Mouse (Mus musculus): ENCODE data around the gene Gm45021. TPM values are rescaled to one million over a fixed set of nuclear protein-coding genes. Genes with fewer than 3 reads are reported as not detected.

The Gm45021 gene
- polyA plus RNA-seq, 1 experiment from 2014 or later: not detected

DNA sequence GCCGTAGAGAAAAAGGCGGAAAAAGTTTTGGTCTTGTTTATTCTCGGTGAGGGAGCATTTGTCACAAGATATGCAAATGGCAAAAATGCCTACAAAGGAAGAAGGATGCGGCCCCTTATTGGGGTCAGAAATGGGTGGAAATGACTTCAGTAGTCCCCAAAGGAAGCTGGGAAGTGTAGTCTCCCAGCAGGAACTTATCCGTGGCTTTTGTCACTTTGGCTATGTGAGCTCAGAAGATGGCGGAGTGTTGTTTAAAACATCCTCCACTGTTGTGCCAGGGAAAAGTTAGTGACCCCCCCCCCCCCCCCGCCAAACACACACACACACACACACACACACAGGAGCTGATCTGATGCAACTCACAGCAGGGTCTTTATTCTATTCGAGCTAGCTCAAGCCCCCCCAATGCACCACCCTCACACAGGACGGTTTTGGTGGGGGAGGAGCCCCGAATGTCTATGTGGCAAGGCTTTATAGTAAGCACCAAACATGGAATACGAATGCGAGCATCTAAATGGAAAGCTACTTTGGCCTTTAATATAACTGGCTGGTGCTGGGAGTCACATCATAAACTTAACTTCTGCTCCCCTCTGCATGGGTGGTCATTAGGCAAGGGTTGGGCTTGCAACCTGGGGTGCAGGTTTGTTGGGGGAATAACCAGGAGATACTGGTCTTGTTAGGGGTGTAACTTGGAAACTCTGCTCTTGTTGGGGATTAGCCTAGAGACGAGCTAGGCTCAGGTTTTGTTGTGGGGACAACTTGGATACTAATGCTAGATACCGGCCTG, 34.1 kb upstream of the Gm45021 start:
- H3K4me3 ChIP-seq: peak overlapping the region; percentile 62
- H3K27ac ChIP-seq: peak overlapping the region; percentile 93
- WGBS: 38% methylated on average over 14 of the region's 14 CpGs
- H3K36me3 ChIP-seq: peaks cover 12% of the 10 kb centered on the region
- peak; percentile 48 for DNase-seq (ENCODE audit: low spot score)
- H3K27me3 ChIP-seq (ENCODE audit: low read depth, poor library complexity, severe bottlenecking): no peaks in the 10 kb centered on the region
- H3K9me3 ChIP-seq (replicated peaks): no peaks in the 10 kb centered on the region
- peaks cover 21% of the 10 kb centered on the region for H3K4me1 ChIP-seq

DNA sequence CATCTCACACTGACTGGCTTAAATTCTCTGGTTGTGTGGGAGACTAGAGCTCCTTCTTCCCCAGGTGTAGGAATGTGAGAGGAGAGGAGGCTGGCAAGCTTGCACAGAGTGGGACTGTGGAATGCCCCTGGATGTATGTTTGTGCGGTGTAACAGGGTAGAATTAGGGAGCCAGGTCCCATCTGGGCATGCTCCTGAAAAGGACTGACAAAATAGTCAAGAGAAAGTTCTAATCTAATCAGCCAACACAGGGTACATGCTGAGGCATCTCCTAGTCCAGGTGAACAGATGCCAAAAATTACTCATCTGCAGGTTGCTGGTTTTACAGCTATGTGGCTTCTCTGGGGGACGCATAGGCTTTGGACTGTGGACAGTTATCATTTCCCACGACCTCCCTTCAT, 33.5 kb upstream of the Gm45021 start:
- H3K4me3 ChIP-seq: no peak overlapping the region; the same call in 1 of the 2 replicates
- H3K36me3 ChIP-seq: peaks cover 12% of the 10 kb centered on the region
- H3K27me3 ChIP-seq (ENCODE audit: low read depth, poor library complexity, severe bottlenecking): no peaks in the 10 kb centered on the region
- no peaks in the 10 kb centered on the region for H3K9me3 ChIP-seq (replicated peaks)
- WGBS: 89% methylated on average over 3 of the region's 3 CpGs
- peaks cover 21% of the 10 kb centered on the region for H3K4me1 ChIP-seq
- DNase-seq (ENCODE audit: low spot score): no peak
- peak overlapping the region; percentile 93; the same call in 1 of the 2 replicates for H3K27ac ChIP-seq

DNA sequence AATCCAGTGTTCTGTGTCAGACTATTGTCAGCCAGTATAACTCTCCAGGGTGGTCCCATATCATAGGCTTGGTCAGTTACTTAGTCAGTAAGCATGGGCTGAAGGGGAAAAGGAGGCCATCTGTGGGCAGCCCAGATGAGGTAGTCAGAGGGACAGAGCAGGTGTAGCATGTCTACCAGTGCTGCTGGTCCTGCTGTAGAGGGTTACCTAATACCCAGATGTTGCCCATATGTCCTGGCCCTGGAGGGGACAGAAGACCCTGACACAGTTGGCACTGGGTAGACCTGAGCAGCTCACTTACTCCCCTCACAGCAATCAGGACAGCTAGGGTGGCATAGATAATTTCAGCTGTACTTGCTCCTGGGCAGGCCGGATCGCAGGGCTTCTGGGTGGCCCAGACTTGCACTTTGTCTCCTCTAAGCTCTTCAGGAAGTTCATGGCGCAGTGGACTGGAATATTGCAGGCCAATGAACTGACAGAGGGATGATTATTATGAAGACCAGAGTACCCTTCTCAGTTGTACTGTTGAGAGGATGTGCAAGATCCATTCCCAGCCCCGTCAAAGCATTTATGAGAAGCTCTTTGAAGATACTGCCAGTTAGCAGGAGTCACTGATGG, 23.6 kb upstream of the Gm45021 start:
- WGBS: 95% methylated on average over 4 of the region's 4 CpGs
- H3K36me3 ChIP-seq: peaks cover 42% of the 10 kb centered on the region
- no peaks in the 10 kb centered on the region for H3K9me3 ChIP-seq (replicated peaks)
- H3K4me3 ChIP-seq: no peak overlapping the region
- DNase-seq (ENCODE audit: low spot score): no peak
- 0 out of 2 replicates have a peak overlapping the region, but pooled peaks have one; percentile 10 for H3K27ac ChIP-seq
- 0 out of 2 replicates have a peak, but pooled peaks cover 5% of the 10 kb centered on the region for H3K4me1 ChIP-seq
- H3K27me3 ChIP-seq (ENCODE audit: low read depth, poor library complexity, severe bottlenecking): no peaks in the 10 kb centered on the region

DNA sequence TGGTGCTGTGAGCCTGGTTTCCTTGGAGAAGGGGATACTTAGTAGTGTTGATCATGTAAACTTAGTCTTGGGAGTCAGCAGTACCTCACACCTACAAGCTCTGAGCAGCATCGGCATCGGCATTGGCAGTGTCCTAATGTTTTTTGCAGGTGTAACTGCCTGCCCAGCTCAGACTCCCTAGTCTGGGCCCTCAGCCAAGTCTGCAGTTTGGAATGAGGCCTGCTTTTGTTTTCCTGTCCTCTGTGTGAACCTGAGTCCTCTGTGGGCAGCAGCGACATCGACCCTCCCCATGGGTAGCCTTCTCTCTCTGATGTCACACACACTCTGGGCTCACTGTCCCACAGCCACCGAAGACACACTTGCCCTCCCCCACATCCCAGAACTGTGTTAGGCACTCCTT, 23.1 kb upstream of the Gm45021 start:
- Histone ChIP-seq H3K27ac (peak overlapping the region; percentile 38; the same call in 1 of the 2 replicates), H3K36me3 (peaks cover 42% of the 10 kb centered on the region), H3K9me3 (replicated peaks) (no peaks in the 10 kb centered on the region), H3K4me3 (no peak overlapping the region), H3K27me3 (ENCODE audit: low read depth, poor library complexity, severe bottlenecking) (no peaks in the 10 kb centered on the region), H3K4me1 (0 out of 2 replicates have a peak, but pooled peaks cover 5% of the 10 kb centered on the region)
- DNase-seq (ENCODE audit: low spot score): no peak
- WGBS: 93% methylated on average over 5 of the region's 5 CpGs

DNA sequence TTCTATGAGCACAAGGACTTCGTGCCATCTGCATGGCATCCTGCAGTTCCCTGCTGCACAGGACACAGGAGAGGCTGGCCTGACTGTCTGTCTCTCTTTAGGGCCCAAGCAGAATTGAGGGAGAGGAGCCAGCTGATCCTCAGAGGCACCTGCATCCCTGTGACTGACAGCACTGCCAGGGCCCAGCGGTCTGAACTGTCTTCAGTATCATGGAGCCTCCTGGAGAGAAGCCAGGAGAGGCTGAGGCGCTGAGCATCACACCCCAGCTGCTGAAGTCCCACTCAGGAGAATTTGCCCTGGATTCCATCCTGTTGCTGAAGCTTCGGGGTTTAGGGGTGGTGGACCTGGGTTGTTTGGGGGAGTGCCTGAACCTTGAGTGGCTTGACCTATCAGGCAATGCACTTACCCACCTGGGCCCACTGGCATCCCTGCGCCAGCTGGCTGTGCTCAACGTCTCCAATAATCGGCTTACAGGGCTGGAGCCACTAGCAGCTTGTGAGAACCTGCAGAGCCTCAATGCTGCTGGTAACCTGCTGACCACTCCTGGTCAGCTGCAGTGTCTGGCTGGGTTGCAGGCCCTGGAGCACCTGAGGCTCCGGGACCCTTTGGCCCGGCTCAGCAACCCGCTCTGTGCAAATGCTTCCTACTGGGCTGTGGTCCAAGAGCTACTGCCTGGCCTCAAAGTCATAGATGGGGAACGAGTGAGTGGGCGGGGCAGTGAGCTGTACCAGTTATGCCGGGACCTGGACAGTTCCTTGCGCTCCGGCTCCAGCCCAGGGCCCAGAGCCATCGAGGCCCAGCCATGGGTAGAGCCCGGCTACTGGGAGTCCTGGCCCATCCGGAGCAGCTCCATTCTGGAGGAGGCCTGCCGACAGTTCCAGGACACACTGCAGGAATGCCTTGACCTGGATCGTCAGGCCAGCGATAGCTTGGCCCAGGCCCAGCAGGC, 21.1 kb upstream of the Gm45021 start:
- Histone ChIP-seq H3K27me3 (ENCODE audit: low read depth, poor library complexity, severe bottlenecking) (no peaks in the 10 kb centered on the region), H3K4me1 (peaks cover 21% of the 10 kb centered on the region), H3K4me3 (no peak overlapping the region), H3K36me3 (peaks cover 42% of the 10 kb centered on the region), H3K27ac (peak overlapping the region; percentile 15; the same call in 1 of the 2 replicates), H3K9me3 (replicated peaks) (no peaks in the 10 kb centered on the region)
- no peak for DNase-seq (ENCODE audit: low spot score)
- WGBS: 92% methylated on average over 21 of the region's 21 CpGs

DNA sequence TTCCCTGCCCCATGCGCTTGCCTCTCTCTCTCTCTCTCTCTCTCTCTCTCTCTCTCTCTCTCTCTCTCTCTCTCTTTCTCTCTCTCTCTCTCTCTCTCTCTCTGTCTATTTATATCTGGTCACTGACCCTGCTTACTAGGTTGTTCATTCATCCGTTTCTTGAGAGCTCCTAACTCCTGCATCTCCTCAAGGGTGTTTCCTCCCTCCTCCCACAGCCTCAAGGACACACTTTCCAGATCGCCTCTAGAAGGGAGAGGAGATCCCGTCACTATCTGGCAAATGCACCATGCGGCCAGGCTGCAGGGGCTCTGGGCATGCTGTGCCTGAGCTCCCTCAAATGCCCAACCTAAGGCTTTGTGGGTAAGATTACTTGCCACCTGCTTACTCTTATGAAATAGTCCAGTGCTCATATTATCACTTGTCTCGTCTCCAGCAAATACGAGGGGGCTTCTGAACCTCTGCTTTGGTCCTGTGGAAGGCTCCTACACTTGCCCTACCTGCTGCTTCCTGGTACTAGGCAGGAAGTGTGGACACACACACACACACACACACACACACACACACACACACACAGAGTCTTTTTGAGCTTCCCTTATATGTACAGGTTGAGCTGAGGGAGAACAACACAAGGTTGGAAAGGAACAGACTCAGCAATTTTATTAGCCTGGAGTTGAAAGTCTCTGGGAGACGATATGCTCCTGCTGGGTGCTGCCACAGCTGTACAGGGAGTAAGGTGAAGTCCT, 20.2 kb upstream of the Gm45021 start:
- Histone ChIP-seq H3K27ac (0 out of 2 replicates have a peak overlapping the region, but pooled peaks have one; percentile 15), H3K9me3 (replicated peaks) (no peaks in the 10 kb centered on the region), H3K27me3 (ENCODE audit: low read depth, poor library complexity, severe bottlenecking) (no peaks in the 10 kb centered on the region), H3K4me3 (no peak overlapping the region), H3K4me1 (peaks cover 27% of the 10 kb centered on the region), H3K36me3 (peaks cover 38% of the 10 kb centered on the region)
- no peak for DNase-seq (ENCODE audit: low spot score)
- WGBS: 90% methylated on average over 8 of the region's 8 CpGs

DNA sequence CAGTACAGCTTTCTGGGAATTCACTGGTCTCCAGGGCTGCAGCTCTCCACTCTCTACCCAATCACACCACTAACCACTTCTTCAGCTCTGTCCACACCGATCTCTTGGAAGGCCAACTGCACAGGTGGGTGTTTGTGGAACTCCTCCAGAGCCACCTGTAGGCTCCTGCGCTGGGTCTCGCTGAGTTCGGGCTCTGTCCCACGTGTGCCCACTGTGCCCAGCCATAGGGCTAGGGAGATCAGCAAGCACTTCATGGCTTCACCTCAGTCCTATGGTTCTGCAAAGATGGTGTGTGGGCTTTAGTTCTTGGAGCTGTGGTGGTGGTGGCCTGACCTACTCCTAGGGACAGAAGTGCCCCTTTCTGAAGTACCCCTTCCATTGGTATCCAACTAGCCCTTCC, 17.4 kb upstream of the Gm45021 start:
- H3K27ac ChIP-seq: peak overlapping the region; percentile 78
- no peaks in the 10 kb centered on the region for H3K27me3 ChIP-seq (ENCODE audit: low read depth, poor library complexity, severe bottlenecking)
- peaks cover 27% of the 10 kb centered on the region for H3K4me1 ChIP-seq
- no peak overlapping the region for H3K4me3 ChIP-seq
- no peaks in the 10 kb centered on the region for H3K9me3 ChIP-seq (replicated peaks)
- peaks cover 24% of the 10 kb centered on the region for H3K36me3 ChIP-seq
- no peak for DNase-seq (ENCODE audit: low spot score)
- WGBS: 88% methylated on average over 5 of the region's 5 CpGs

DNA sequence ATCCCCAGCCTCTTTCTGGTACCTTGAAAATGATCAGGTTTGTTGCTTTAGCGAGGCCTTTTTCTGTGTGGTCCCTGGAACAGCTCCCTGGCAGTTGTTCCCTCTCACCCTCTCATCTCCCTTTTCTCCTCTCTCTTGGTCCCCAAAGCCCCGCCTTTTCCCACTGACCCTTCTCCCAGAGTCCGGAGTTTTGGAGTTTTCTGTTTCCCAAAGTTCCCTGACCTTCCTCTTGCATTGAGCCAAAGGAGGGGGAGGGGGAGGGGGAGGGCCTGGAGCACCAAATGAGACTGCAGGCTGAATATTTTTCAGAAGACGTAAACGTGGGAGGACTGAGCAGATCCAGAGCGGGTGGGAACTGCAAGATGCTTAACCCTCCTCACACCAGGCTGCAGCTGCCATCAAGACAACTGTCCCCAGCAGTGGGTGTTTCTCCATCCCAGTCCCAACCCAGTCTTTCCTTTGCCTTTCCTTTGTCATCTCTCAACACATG, 16.8 kb upstream of the Gm45021 start, which contains the start of gene Rarres2:
Gene Rarres2, minus strand, starts transcription at position 218 of the 490 bp plus-strand sequence.
- Histone ChIP-seq H3K4me3 (no peak within 1 kb of the TSS), H3K4me1 (peaks cover 27% of the 10 kb centered on the region), H3K36me3 (peaks cover 24% of the 10 kb centered on the region), H3K27ac (peak within 1 kb of the TSS; percentile 78), H3K27me3 (ENCODE audit: low read depth, poor library complexity, severe bottlenecking) (no peaks in the 10 kb centered on the region), H3K9me3 (replicated peaks) (no peaks in the 10 kb centered on the region)
- 20% methylated on average over 6 of the region's 6 CpGs for WGBS
- DNase-seq (ENCODE audit: low spot score): peak; percentile 55

DNA sequence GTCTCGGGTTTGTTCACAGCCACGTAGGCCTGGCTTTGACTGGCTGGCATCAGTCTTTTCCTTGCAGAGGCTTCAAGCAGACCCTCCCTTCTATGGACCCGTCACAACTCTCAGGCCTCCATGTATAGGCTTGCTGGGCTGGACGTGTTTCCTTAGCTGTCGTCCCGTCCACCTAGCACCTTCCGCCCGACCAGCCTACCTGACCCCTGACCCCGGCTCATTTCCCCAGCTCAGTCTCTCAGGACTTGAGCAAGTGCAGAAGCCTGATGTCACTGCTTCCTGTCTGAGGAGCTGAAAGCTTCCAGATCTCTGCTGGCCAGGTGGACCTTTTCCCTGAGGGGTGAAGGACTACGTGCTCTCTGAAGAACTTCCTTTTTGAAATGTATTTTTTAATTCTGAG, 16.1 kb upstream of the Gm45021 start:
- DNase-seq (ENCODE audit: low spot score): peak; percentile 76
- H3K36me3 ChIP-seq: peaks cover 20% of the 10 kb centered on the region
- peak overlapping the region; percentile 78 for H3K27ac ChIP-seq
- 12% methylated on average over 10 of the region's 10 CpGs for WGBS
- H3K4me3 ChIP-seq: no peak overlapping the region
- H3K4me1 ChIP-seq: peaks cover 27% of the 10 kb centered on the region
- no peaks in the 10 kb centered on the region for H3K27me3 ChIP-seq (ENCODE audit: low read depth, poor library complexity, severe bottlenecking)
- H3K9me3 ChIP-seq (replicated peaks): no peaks in the 10 kb centered on the region

DNA sequence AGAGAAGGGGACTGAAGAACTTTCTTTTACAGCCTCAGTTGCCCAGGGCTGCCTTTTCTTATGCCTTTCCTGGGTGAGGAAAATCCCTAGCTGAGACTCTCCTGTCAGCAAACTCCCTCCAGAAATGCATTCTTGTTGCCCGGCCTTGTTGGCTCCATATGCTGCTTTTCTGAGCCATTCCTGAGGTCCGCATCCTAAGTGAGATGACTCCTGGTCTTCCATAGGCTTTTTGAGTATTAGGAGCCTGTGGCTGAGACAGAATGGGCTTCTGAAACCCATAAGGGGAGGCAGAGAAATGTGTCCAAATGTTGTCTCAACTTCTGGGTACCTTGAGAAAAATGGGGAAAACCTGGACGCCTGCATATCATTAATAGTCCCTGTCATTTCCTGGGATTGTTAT, 15.4 kb upstream of the Gm45021 start:
- Histone ChIP-seq H3K9me3 (replicated peaks) (no peaks in the 10 kb centered on the region), H3K4me1 (peaks cover 22% of the 10 kb centered on the region), H3K4me3 (no peak overlapping the region), H3K27me3 (ENCODE audit: low read depth, poor library complexity, severe bottlenecking) (no peaks in the 10 kb centered on the region), H3K36me3 (peaks cover 14% of the 10 kb centered on the region), H3K27ac (peak overlapping the region; percentile 64; the same call in 1 of the 2 replicates)
- WGBS: 55% methylated on average over 3 of the region's 3 CpGs
- no peak for DNase-seq (ENCODE audit: low spot score)

DNA sequence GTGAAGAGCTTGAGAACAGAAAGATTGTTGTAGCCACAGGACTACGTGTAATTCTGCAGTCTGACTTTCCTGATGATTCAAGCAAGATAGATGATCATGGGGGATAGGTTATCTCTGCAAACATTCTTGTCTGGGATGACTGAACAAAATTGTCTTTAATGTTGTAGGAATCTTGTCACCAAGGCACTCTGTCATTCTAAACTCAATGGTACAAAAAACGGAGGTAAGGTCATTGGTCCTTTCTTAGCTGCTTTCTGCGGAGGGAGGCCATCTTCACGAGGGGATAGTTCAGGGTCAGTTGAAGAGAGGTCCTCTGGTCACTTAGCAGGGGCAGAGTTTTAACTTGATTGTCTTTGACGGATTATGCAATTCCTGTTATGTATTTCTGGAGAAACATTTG, 10.7 kb upstream of the Gm45021 start:
- H3K27ac ChIP-seq: no peak overlapping the region
- WGBS: 52% methylated on average over 5 of the region's 5 CpGs

DNA sequence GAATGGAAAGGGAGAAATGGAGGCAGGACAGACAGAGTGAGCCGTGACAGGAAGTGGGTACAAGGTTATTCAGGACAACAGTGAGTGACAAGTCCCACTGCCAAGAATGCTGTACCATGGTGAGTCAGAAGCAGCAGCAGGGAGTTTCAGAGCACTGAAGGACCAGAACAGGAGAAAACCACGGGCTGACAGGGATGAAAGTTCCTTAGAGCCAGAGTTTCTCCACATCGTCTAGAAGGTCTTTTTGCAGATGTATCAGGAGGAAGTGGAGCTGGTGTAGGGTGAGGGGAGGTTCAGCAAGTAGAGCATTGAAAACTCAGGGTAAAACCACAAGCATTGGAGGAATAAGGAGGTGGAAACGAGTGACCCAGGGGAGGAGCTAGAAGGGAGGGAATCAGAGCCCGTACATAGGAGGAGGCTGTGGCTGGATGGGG, 10.2 kb upstream of the Gm45021 start:
- Histone ChIP-seq H3K27me3 (ENCODE audit: low read depth, poor library complexity, severe bottlenecking) (no peaks in the 10 kb centered on the region), H3K4me1 (peaks cover 6% of the 10 kb centered on the region; the same call in 1 of the 2 replicates), H3K4me3 (no peak overlapping the region), H3K27ac (no peak overlapping the region), H3K9me3 (replicated peaks) (no peaks in the 10 kb centered on the region), H3K36me3 (no peaks in the 10 kb centered on the region)
- DNase-seq (ENCODE audit: low spot score): no peak
- 36% methylated on average over 5 of the region's 5 CpGs for WGBS

More for the DNA sequence above, 10.7 kb upstream of the Gm45021 start:
- Histone ChIP-seq H3K27me3 (ENCODE audit: low read depth, poor library complexity, severe bottlenecking) (no peaks in the 10 kb centered on the region), H3K36me3 (no peaks in the 10 kb centered on the region), H3K4me3 (no peak overlapping the region), H3K4me1 (peaks cover 10% of the 10 kb centered on the region), H3K9me3 (replicated peaks) (no peaks in the 10 kb centered on the region)
- no peak for DNase-seq (ENCODE audit: low spot score)

Measured in limb, embryonic 10.5 days (tissue).